Mouse (Mus musculus): ENCODE results near the gene Pafah1b1.

Pafah1b1 gene

GRCm38 (mm10) chr11:74720668-74721067 lies 3.8 kb downstream of the Pafah1b1 start:
- 35% methylated on average over 1 of the region's 1 CpGs for WGBS

DNA sequence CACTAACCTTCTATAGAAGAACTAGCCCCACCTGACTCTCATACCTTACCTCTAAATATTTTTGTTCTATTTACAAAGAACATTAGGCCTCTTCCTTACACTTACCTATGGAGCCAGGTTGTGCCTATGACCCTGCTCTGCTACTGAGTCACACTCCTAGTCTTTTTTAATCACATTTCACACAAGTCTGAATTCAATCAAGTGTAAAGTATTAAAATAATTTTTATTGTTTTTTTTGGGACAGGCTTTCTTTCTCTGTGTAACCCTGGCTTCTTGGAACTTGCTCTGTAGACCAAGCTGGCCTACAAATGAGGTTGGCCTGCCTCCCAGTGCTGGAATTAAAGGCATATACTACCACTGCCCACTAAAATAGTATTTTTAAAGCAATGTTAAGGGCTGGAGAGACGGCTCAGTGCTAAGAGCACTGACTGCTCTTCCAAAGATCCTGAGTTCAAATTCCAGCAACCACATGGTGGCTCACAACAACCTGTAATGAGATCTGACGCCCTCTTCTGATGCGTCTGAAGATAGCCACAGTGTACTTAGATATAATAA lies 8.4 kb downstream of the Pafah1b1 start:
- WGBS: 27% methylated on average over 3 of the region's 3 CpGs

DNA sequence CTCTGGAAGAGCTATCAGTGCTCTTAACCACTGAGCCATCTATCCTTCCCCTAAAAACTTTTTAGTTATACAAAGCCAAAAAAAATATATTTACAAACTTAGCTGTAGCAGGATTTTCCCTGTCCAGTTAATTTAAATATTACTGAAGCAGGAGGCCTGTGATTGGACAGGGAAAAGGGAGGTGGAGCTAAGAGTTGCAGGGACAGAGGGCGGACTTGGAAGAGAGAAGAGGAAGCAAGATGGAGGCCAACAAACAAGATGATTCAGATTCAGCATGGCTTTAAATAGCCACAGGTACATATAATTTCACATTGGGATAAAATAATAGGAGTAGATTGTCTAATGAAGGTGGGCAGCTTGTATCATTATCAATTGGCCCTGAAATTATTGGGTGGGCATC lies 13.8 kb downstream of the Pafah1b1 start:
- WGBS: 84% methylated on average over 1 of the region's 1 CpGs

DNA sequence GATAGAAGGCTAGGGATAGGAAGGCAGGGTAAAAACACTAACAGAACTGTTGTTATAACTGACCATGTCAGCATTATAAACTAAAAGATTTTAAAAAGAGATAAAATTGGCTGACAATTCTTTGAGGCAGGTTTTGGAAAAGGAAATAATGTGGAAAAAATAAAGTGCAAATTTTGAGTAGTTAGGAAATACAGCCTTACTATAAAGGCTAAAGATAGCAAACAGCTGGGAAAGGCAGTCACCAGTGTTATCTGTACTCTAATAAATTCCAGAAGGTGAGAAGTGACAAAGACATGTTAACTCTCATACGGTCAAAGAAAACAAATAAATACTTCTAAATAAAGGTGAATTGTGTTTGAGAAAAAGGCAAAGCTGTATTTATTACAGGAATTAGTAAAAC lies 15.7 kb downstream of the Pafah1b1 start:
- WGBS: 46% methylated on average over 1 of the region's 1 CpGs

GRCm38 (mm10) chr11:74704068-74704467 lies 20.4 kb downstream of the Pafah1b1 start:
- 67% methylated on average over 2 of the region's 2 CpGs for WGBS

DNA sequence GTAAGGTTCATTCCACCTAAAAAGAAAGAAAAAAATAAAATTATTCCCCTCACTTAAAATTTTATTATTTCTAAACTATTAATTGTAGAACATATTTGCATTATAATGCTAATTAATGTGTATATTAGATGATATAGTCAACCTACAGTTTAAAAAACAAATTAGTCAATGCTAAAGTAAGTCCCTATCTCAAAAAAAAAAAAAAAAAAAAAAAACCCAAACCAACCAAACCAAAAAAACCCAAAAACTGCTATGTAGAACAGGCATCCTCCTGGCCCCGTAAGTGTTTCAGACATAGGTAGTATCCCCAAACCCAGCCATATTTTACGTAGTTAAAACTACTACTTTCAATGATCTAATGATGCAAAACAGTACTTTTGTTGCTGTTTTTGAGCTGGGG lies 25.0 kb downstream of the Pafah1b1 start:
- 79% methylated on average over 2 of the region's 2 CpGs for WGBS

DNA sequence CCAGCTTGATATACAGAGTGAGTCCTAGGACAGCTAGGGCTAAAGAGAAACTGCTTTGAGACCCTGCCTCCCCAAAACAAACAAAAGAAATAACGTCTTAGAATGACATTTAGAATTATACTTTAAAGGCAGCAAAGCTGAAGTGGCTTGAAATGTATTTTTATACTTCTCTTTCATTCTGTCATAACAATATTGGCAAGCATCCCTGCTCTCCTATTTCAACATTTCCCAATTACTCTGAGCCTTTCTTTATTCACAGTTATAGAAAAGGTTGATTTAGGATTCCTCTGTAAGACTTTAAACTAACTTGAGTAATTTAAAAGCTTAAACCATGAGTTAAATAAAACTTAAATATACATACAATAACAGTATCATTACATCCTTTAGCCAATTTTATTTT lies 32.3 kb downstream of the Pafah1b1 start:
- 39% methylated on average over 1 of the region's 1 CpGs for WGBS

DNA sequence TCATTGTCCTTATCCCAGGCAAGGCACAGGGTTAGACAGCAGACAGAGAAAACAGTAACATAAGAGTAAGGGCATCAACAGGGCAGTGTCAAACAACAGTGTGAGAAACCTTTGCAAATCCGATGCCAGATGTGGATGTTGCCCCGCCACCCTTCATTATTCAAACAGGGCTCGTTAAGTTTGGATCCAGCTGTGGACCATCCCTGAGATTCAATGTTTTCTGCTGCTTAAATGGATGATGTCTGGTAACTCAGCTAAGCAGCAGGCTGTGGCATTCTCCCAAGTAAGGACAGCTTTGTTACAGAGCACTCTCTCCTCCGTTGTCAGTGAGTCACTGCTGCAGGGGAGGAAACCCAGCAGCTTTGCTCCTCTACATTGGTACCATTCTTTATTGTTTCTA lies 49.3 kb downstream of the Pafah1b1 start:
- 38% methylated on average over 4 of the region's 4 CpGs for WGBS

DNA sequence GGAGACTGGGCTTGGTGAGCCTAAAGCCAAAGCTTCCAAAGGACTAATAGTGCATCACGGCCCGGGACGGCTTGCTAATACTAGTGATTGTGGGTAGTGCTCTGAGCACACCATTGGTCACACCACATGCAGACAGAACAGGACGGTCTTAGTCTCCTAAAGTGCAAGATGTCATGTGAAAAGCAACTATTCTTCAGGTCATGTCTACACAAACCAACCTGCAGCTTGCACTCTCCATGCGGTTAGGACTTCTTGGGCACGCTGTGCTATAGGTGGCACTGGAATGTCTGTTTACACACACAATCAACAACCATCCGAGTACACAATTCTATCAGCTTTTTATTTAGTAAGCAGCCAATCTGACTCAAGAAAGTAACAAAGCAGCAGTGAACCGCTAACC lies 49.8 kb downstream of the Pafah1b1 start:
- 85% methylated on average over 8 of the region's 8 CpGs for WGBS

- 93% methylated on average over 1 of the region's 1 CpGs for WGBS
Measured at GRCm38 (mm10) chr11:74673561-74673960, 50.9 kb downstream of the Pafah1b1 start.

GRCm38 (mm10) chr11:74672901-74673513 lies 51.5 kb downstream of the Pafah1b1 start:
- WGBS: 61% methylated on average over 6 of the region's 6 CpGs

- WGBS: 85% methylated on average over 5 of the region's 5 CpGs
Measured at GRCm38 (mm10) chr11:74671839-74672238, 52.6 kb downstream of the Pafah1b1 start.

GRCm38 (mm10) chr11:74671013-74671412 lies 53.5 kb downstream of the Pafah1b1 start:
- WGBS: 83% methylated on average over 1 of the region's 1 CpGs

GRCm38 (mm10) chr11:74668971-74669370 lies 55.5 kb downstream of the Pafah1b1 start:
- WGBS: 75% methylated on average over 2 of the region's 2 CpGs

GRCm38 (mm10) chr11:74668466-74668865 lies 56.0 kb downstream of the Pafah1b1 start:
- WGBS: 84% methylated on average over 5 of the region's 5 CpGs

- WGBS: 96% methylated on average over 13 of the region's 13 CpGs
Measured at GRCm38 (mm10) chr11:74667582-74668010, 56.9 kb downstream of the Pafah1b1 start.

DNA sequence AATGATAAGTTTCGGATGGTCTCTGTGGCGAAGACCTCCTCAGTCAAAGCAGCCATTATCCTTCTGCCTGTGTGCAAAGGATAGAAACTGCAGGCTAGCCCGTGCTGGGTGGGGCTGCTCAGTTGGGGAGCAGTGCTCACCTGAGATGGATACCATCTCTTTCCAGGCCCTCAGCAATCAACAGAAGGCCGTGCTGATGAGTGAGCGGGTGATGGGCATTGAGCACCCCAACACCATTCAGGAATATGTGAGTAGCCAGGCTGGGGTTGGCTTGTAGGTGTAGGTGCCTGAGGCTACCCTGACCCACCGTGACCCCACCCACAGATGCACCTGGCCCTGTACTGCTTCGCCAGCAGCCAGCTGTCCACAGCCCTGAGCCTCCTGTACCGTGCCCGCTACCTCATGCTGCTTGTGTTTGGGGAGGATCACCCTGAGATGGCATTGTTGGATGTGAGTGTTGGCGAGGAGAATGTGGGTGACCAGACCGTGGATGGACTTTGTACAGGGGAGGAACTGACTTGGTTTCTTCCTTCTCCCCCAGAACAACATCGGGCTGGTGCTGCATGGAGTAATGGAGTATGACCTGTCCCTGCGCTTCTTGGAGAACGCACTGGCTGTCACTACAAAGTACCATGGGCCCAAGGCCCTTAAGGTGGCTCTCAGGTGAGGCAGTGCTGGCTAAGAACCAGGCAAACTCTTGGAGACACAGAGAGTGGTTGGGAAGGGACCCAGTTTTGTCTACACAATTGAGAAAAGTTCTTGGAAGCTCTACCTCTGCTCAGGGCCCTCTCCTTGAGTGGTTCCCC lies 57.5 kb downstream of the Pafah1b1 start:
- 94% methylated on average over 14 of the region's 14 CpGs for WGBS

GRCm38 (mm10) chr11:74666284-74666652 lies 58.2 kb downstream of the Pafah1b1 start:
- WGBS: 91% methylated on average over 5 of the region's 5 CpGs

GRCm38 (mm10) chr11:74665631-74666283 lies 58.7 kb downstream of the Pafah1b1 start:
- 91% methylated on average over 17 of the region's 17 CpGs for WGBS

- 91% methylated on average over 8 of the region's 8 CpGs for WGBS
Measured at GRCm38 (mm10) chr11:74664906-74665305, 59.6 kb downstream of the Pafah1b1 start.

GRCm38 (mm10) chr11:74664279-74664678 lies 60.2 kb downstream of the Pafah1b1 start:
- WGBS: 85% methylated on average over 3 of the region's 3 CpGs

DNA sequence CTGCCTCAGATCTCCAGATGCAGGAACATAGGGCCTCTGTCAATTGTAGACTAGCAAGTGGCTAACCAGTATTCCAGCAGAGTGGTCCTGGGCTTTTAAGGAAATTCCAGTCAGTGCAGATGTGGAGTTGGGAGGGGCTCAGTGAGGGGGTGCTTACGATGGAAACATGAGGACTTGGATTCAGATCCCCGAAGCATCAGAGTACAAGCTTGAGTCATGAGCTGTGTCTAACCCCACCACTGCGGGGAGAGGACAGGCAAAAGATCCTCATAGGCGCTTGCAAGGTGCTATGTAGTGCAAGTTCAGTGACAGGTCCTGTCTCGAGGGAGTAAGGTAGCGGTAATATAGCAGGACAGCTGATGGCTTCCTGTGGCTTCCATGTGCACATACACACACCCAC lies 62.2 kb downstream of the Pafah1b1 start:
- 78% methylated on average over 6 of the region's 6 CpGs for WGBS

DNA sequence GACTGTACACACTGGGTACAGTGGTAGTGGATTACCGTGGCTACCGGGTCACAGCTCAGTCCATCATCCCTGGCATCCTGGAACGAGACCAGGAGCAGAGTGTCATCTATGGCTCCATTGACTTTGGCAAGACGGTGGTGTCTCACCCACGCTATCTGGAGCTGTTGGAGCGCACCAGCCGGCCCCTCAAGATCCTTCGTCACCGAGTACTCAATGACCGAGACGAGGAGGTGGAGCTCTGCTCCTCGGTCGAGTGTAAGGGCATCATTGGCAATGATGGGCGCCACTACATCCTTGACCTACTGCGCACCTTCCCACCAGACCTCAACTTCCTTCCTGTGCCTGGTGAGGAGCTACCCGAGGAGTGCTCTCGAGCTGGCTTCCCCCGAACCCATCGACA lies 62.8 kb downstream of the Pafah1b1 start:
- WGBS: 88% methylated on average over 19 of the region's 19 CpGs

Data from cerebral cortex, adult 2 months (tissue).